Mouse (Mus musculus) bone marrow macrophage, adult 2 months (primary cell): ENCODE results near the gene Tnip1. TPM values are rescaled to one million over a fixed set of nuclear protein-coding genes. Genes with fewer than 3 reads are reported as not detected.

Source experiments
- H3K27ac ChIP-seq: 2 replicates; pipeline ENCODE4 v1.5.1; 2012; ENCODE audit warnings: low read depth, low read length; ENCODE audit not compliant: insufficient read depth
- H3K4me1 ChIP-seq: 2 replicates; pipeline ENCODE4 v1.6.1; 2012; ENCODE audit warnings: low read length; ENCODE audit not compliant: control insufficient read depth, insufficient read depth
- H3K4me3 ChIP-seq: 2 replicates; pipeline ENCODE4 v1.5.1; 2012; ENCODE audit warnings: mild to moderate bottlenecking, low read length, moderate library complexity; ENCODE audit not compliant: insufficient read depth
- CTCF ChIP-seq: IDR thresholded peaks from 2 replicates; pipeline ENCODE4 v1.5.1; 2012; ENCODE audit warnings: low read depth, mild to moderate bottlenecking, low read length, moderate library complexity
- POLR2A ChIP-seq: IDR thresholded peaks from 2 replicates; pipeline ENCODE4 v1.6.1; 2012; ENCODE audit warnings: mild to moderate bottlenecking, low read depth, low read length, borderline replicate concordance
- polyA plus RNA-seq: library from polyadenylated mRNA; stranded (reverse); fragments of >200 nt; gene quantifications from 2 replicates; pipeline ENCODE4 v1.2.4, GENCODE M21; 2012; ENCODE audit not compliant: missing spikeins, insufficient read depth, insufficient read length

Tnip1 gene
- polyA plus RNA-seq, 1 experiment = 72.2 TPM

DNA sequence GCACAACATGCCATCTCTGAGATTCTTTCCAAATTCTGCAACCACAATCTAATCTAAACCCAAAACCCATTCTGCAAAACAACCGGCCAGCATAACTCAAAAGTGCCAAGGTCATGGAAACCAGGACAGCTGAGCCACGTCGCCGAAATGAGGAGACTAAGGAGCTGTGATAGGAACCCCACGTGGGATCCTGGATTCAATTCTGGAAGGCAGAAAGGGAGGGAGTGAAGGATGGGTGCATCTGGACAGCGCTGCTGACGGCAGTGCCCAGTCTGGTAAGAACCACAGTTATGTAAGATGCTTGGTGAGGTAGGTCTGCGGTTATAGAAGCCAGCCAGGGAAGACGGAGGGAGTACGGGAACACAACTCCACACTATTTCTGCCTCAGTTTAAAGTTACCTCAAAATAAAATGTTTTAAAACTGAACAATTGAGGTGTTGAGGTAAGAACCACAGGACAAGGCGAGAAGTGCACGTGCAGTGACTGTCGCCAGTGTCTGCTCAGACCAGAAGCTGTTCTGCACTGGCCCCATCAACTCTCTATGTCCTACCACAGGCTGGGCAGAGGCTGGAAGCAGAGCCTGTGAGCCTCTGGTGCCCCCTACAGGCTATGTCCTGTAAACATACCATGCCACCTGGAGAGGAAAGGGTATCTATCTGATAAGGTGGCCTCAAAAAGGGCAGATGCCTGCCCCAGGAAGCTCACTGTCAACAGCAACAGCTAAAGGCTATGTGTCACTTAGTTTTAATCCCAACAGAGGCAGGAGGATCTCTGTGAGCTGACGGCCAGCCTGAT lies 35.2 kb downstream of the Tnip1 start:
- TF ChIP-seq POLR2A (no peak), CTCF (peak; percentile 83)
- H3K27ac ChIP-seq = no peak overlapping the region
- no peaks in the 10 kb centered on the region for H3K4me1 ChIP-seq
- no peak overlapping the region for H3K4me3 ChIP-seq

DNA sequence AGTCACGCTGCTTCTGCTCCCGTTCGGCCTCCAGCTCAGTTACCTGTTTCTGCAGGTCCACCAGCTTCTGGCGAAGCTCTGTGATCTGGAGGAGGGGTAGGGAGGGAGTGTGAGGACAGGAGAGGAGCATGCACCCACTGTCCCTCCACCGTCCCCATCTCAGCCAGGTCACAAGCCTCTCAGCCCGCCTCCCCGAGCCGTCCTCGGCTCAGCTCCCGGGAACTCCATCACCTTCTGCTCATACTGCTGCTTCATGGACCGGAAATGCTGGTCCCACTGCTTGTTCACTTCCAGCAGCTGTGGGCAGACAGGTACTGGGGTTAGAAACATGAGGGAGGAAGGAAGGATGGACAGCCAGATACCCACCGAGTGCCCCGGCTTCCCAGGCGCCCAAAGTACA lies 38.6 kb downstream of the Tnip1 start:
- no peak overlapping the region for H3K4me3 ChIP-seq
- no peak overlapping the region for H3K27ac ChIP-seq
- TF ChIP-seq POLR2A (no peak), CTCF (no peak)
- H3K4me1 ChIP-seq = peaks cover 16% of the 10 kb centered on the region

DNA sequence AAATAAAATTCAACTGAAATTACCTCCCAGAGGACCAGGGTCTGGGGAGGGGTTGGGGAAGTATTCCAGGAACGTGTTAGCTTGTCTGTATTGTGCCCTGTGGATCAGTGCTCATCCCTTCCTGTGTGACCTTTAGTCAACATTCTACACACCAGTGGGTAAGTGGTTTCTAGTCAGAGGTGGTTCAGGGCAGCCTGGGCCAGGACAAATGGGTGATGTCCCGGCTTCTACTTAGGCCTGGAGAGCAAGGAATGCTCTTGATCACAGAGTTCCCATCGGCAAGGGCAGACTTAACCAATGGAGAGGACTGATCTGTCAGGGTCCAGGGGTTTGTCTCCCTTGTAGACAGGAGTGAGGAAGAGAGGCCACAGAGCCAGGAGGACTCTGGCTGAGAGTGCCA lies 40.2 kb downstream of the Tnip1 start:
- Histone ChIP-seq H3K27ac (no peak overlapping the region), H3K4me3 (no peak overlapping the region), H3K4me1 (peaks cover 16% of the 10 kb centered on the region)
- TF ChIP-seq CTCF (no peak), POLR2A (no peak)

DNA sequence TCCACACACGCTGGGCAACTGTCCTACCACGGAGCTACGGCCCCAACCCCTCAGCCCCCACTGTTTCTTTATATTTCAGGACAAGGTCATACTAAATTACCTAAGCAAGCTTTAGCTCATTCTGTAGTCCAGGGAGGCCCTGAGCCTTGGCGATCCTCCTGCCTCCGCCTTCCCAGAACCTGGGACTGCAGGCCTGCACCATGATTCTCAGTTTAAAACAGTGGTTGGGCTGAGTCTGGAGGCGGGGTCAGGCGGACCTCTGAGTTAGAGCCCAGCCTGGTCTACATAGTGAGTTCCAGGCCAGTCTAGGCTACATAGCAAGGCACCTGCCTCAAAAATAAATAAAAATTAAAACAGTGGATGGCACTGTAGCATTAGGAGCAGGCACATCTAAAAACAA lies 40.9 kb downstream of the Tnip1 start:
- Histone ChIP-seq H3K27ac (peak overlapping the region; percentile 75), H3K4me1 (peaks cover 16% of the 10 kb centered on the region), H3K4me3 (no peak overlapping the region)
- TF ChIP-seq POLR2A (no peak), CTCF (no peak)

DNA sequence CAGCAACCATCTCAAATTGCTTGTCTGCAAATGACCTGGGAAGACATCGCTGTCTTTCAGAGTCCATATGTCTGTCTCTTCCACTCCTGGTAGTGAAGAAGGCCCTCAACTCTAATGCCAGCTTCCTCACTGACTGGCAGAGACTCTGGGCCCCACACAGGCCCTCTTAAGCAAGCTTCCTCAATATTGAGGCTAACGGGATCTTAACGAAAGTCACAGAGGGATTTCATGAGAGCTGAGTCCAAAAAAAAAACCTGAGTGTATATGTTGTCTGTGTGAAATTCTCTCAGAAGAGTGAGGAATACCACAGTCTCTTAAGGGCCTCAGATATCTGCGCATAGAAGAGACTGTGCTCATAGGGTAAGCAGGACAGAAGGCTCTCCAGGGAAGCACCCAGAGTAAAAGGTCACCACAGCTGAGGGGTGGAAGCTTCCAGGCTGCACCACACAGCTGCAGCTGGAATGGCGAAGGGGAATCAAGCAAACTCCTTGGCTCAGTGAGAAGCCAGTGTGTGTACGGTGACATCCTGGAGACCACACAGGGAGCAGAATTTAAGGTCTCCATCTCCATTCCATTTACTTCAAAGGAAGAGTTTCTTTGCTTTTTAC lies 41.6 kb downstream of the Tnip1 start:
- H3K4me1 ChIP-seq = peaks cover 16% of the 10 kb centered on the region
- H3K27ac ChIP-seq = peak overlapping the region; percentile 75
- TF ChIP-seq CTCF (no peak), POLR2A (no peak)
- no peak overlapping the region for H3K4me3 ChIP-seq

DNA sequence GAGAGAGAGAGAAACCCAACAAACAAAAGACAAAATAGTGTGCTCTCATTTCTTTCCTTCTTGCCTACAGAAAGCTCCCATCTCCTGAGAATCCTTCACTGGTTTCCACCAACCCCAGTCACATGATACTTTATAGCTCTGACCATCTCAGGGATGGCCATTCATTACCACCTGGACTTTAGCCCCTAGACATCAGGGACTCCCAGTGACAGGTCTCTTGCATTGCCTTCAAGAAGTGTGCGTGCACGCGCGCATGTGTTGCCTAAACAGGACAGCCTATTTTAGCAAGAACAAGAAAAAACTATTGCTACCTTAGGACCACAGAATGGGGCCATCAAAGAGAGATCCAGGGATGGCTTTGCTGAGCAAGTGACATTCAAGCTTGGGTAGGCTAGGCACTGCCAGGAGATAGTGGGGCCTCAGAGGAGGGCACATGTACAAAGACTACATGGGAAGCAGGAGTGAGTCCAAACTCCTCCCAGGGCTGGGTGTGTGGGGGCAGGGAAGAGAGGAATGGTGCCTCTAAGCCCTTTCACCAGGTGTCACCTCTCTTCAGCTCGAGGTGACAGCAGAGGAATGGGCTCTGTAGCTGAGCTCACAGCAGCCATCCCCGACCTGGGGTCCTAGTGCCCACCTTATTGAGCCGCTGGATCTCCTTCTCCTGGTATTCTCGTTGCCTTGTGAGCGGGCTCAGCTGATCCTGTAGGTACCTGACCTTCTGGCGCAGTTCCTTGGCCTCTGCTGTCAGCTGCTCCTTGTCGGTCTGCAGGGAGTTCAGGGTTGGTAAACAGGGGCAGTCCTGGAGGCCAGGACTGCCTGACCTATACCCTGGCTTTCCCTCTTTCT lies 42.4 kb downstream of the Tnip1 start:
- H3K4me3 ChIP-seq = no peak overlapping the region
- TF ChIP-seq POLR2A = no peak
- no peak for TF ChIP-seq CTCF
- H3K4me1 ChIP-seq = peaks cover 16% of the 10 kb centered on the region
- peak overlapping the region; percentile 75 for H3K27ac ChIP-seq

DNA sequence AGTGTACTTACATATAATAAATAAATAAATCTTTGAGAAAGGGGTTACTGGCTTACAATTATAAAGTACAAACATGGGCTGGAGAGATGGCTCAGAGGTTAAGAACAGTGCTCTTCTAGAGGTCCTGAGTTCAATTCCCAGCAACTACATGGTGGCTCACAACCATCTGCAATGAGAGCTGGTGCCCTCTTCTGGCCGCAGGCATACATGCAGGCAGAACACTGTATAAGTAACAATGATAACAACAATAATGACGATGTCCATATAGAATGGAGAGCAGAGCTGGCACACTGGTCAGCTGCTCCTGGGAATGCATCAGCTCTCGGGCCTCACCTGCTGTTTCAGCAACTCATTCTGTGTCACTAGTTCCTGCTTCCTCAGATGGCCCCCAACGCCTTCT lies 44.4 kb downstream of the Tnip1 start:
- Histone ChIP-seq H3K4me3 (no peak overlapping the region), H3K27ac (no peak overlapping the region), H3K4me1 (peaks cover 16% of the 10 kb centered on the region)
- TF ChIP-seq CTCF (peak; percentile 22; the same call in 1 of the 2 replicates), POLR2A (no peak)

DNA sequence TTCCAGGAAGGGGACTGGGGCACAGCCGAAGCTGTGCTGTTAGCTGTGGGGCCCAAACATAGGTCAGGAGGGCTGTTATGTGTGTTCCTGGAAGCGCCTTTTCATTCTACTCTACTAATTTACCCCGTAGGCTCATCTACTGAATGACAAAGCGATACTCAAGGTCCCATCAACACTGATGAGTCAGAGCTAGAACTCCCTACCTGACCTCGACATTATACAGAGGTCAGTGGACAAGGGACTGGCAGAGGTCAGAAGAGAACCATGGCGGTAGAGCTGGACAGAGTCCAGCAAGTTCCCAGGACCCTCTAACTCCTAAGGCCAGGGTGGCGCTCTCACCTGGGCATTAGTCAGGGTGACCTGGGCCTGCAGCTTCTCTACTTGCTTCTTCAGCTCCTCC lies 45.3 kb downstream of the Tnip1 start:
- TF ChIP-seq POLR2A (no peak), CTCF (no peak)
- Histone ChIP-seq H3K4me3 (no peak overlapping the region), H3K4me1 (peaks cover 16% of the 10 kb centered on the region), H3K27ac (no peak overlapping the region)

DNA sequence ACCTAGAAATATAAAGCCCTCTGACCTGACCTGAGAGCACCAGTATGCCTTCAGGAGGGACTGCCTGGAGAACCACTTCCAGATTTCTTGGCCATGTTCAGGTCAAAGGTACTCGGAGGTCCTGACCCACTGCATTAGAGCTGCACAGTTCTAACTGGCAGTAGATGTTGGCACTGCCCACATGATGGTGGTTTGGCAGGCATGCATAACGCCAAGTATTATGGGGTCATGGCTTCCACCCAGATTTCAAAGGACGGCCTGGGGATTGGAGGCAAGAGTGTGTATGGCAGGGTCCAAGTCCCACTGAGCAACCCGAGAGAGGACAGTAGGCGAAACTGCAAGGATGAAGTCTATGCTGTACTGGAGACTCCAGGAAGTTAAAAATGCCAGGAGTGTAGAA lies 48.9 kb downstream of the Tnip1 start:
- H3K27ac ChIP-seq = no peak overlapping the region
- TF ChIP-seq CTCF = no peak
- TF ChIP-seq POLR2A = no peak

DNA sequence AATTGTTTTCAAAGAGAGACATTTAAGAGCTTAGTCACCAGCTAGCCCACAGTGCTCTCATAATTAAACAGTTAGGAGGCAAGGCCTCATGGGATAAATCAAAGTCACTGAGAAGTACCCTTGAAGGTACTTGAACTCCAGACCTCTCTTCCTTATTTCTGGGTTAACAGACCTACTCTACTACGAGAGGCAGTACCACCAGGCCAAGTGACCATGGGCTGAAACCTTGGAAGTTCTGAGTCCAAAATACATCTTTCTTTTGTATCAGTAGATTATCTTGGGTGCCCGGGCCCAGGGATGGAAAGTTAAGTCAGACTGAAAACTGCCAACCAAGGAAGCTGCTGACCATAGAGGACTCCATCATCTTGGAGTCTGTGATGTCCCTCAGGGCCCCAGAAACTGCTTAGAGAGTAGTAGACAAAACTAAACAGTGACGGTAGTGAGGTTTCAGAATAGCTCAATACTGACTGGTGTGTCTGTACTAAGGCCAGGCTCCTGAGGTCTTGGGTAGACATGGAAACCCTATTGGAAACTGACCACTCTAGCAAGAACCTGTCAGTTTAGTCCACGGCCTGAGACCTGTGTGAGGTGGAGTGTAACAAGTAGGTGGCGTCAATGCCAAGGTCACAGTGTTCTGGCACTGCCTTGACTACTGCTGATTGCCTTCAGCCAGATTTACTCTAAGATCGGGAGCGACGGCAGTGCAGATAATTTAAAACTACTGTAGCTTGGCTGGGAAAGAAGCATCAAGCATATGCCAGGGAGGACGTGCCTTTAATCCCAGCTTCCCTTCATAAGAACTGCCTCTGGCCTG lies 50.0 kb downstream of the Tnip1 start:
- H3K4me1 ChIP-seq = no peaks in the 10 kb centered on the region
- TF ChIP-seq POLR2A (no peak), CTCF (no peak)
- no peak overlapping the region for H3K27ac ChIP-seq
- no peak overlapping the region for H3K4me3 ChIP-seq

More for the DNA sequence above, 48.9 kb downstream of the Tnip1 start:
- H3K4me1 ChIP-seq = no peaks in the 10 kb centered on the region
- no peak overlapping the region for H3K4me3 ChIP-seq
